Mouse (Mus musculus) MEL (cell line): ENCODE measurements around the gene Rnf213. TPM values are rescaled to one million over a fixed set of nuclear protein-coding genes. Genes with fewer than 3 reads are reported as not detected.

Source experiments
- DNase-seq: peaks from one replicate; pipeline ENCODE4 v3.0.0; 2011; ENCODE audit warnings: low read depth, low spot score
- H3K27ac ChIP-seq: 2 replicates; pipeline ENCODE4 v1.5.1; 2012; ENCODE audit warnings: low read depth, mild to moderate bottlenecking, control low read depth, low read length, moderate library complexity; ENCODE audit not compliant: control insufficient read depth
- H3K27me3 ChIP-seq, 2 experiments: fragments of 150-350 bp in 1 of 2; sonication (generic) in 1 of 2; 2 replicates each; pipeline ENCODE4 v1.6.1; 2012; ENCODE audit warnings: low read length in 2 of 2, mild to moderate bottlenecking in 2 of 2, improper control_type of control experiment in 1 of 2, moderate library complexity in 1 of 2; ENCODE audit not compliant: insufficient read depth in 2 of 2, control insufficient read depth in 1 of 2
- H3K36me3 ChIP-seq, 2 experiments: 2 replicates each; pipeline ENCODE4 v1.6.1; 2012 to 2014; ENCODE audit warnings: low read length in 2 of 2, improper control_type of control experiment in 1 of 2, inconsistent platforms in 1 of 2, mild to moderate bottlenecking in 1 of 2; ENCODE audit not compliant: insufficient read depth in 2 of 2, control insufficient read depth in 1 of 2
- H3K4me1 ChIP-seq, 2 experiments: fragments of 150-350 bp in 1 of 2; sonication (generic) in 1 of 2; 2 replicates each; pipeline ENCODE4 v1.6.1; 2012; ENCODE audit warnings: low read length in 2 of 2, improper control_type of control experiment in 1 of 2, mild to moderate bottlenecking in 1 of 2; ENCODE audit not compliant: insufficient read depth in 2 of 2, control insufficient read depth in 1 of 2
- H3K4me3 ChIP-seq, 2 experiments: fragments of 150-350 bp in 1 of 2; sonication (generic) in 1 of 2; 2 replicates each; pipeline ENCODE4 v1.5.1; 2012; ENCODE audit warnings: low read depth in 2 of 2, low read length in 2 of 2, mild to moderate bottlenecking in 2 of 2, moderate library complexity in 2 of 2, control low read depth in 1 of 2, improper control_type of control experiment in 1 of 2; ENCODE audit not compliant: control insufficient read depth in 1 of 2, insufficient read depth in 1 of 2
- H3K79me2 ChIP-seq: 2 replicates; pipeline ENCODE4 v1.6.1; 2012; ENCODE audit warnings: mild to moderate bottlenecking, low read length, moderate library complexity; ENCODE audit not compliant: control insufficient read depth, poor library complexity, insufficient read depth
- H3K9ac ChIP-seq: 2 replicates; pipeline ENCODE4 v1.6.1; 2012; ENCODE audit warnings: low read depth, mild to moderate bottlenecking, control low read depth, low read length, moderate library complexity; ENCODE audit not compliant: control insufficient read depth, poor library complexity, severe bottlenecking
- H3K9me3 ChIP-seq: fragments of 150-350 bp; sonication (generic); replicated peaks from 2 replicates; pipeline ENCODE4 v1.6.1; 2012; ENCODE audit warnings: mild to moderate bottlenecking, low read length, improper control_type of control experiment, moderate library complexity; ENCODE audit not compliant: insufficient read depth
- CHD2 ChIP-seq: IDR thresholded peaks from 2 replicates; pipeline ENCODE4 v1.6.1; 2011; ENCODE audit warnings: low read length, improper control_type of control experiment
- E2F4 ChIP-seq: IDR thresholded peaks from 2 replicates; pipeline ENCODE4 v1.6.1; 2011; ENCODE audit warnings: low read depth, low read length, improper control_type of control experiment, borderline replicate concordance
- MAFK ChIP-seq: IDR thresholded peaks from 2 replicates; pipeline ENCODE4 v1.6.1; 2011; ENCODE audit warnings: low read depth, mild to moderate bottlenecking, low read length, improper control_type of control experiment, borderline replicate concordance
- MAX ChIP-seq: IDR thresholded peaks from 2 replicates; pipeline ENCODE4 v1.6.1; 2011; ENCODE audit warnings: low read length, improper control_type of control experiment
- MXI1 ChIP-seq: IDR thresholded peaks from 2 replicates; pipeline ENCODE4 v1.6.1; 2011; ENCODE audit warnings: mild to moderate bottlenecking, low read depth, low read length, improper control_type of control experiment
- MYB ChIP-seq: IDR thresholded peaks from 2 replicates; pipeline ENCODE4 v1.6.1; 2011; ENCODE audit warnings: mild to moderate bottlenecking, low read depth, low read length, improper control_type of control experiment
- MYC ChIP-seq: IDR thresholded peaks from 2 replicates; pipeline ENCODE4 v1.6.1; 2011; ENCODE audit warnings: low read depth, mild to moderate bottlenecking, low read length, improper control_type of control experiment, moderate library complexity
- POLR2AphosphoS2 ChIP-seq: IDR thresholded peaks from 2 replicates; pipeline ENCODE4 v1.6.1; 2011; ENCODE audit warnings: low read length, improper control_type of control experiment
- POLR2AphosphoS5 ChIP-seq: IDR thresholded peaks from 2 replicates; pipeline ENCODE4 v1.6.1; 2012; ENCODE audit warnings: low read depth, borderline replicate concordance, mild to moderate bottlenecking, inconsistent platforms, low read length, moderate library complexity, mixed read lengths
- RAD21 ChIP-seq: IDR thresholded peaks from 2 replicates; pipeline ENCODE4 v1.6.1; 2011; ENCODE audit warnings: mild to moderate bottlenecking, low read depth, low read length, improper control_type of control experiment
- RCOR1 ChIP-seq: IDR thresholded peaks from 2 replicates; pipeline ENCODE4 v1.6.1; 2012; ENCODE audit warnings: low read depth, mild to moderate bottlenecking, inconsistent platforms, low read length, improper control_type of control experiment
- SIN3A ChIP-seq: IDR thresholded peaks from 2 replicates; pipeline ENCODE4 v1.6.1; 2012; ENCODE audit warnings: low read length, improper control_type of control experiment, inconsistent platforms
- SMC3 ChIP-seq: IDR thresholded peaks from 2 replicates; pipeline ENCODE4 v1.6.1; 2011; ENCODE audit warnings: low read depth, low read length, improper control_type of control experiment
- TAL1 ChIP-seq: IDR thresholded peaks from 2 replicates; pipeline ENCODE4 v1.6.1; 2012; ENCODE audit warnings: mild to moderate bottlenecking, inconsistent platforms, low read length, moderate library complexity, mixed read lengths
- TBP ChIP-seq: IDR thresholded peaks from 2 replicates; pipeline ENCODE4 v1.8.0; 2011; ENCODE audit warnings: low read depth, low read length, improper control_type of control experiment
- TCF12 ChIP-seq: IDR thresholded peaks from 2 replicates; pipeline ENCODE4 v1.6.1; 2014; ENCODE audit warnings: low read depth, mild to moderate bottlenecking, inconsistent platforms, low read length, improper control_type of control experiment, moderate library complexity
- USF1 ChIP-seq: IDR thresholded peaks from 2 replicates; pipeline ENCODE4 v1.6.1; 2014; ENCODE audit warnings: low read depth, mild to moderate bottlenecking, inconsistent platforms, low read length, improper control_type of control experiment, moderate library complexity
- ZMIZ1 ChIP-seq: IDR thresholded peaks from 2 replicates; pipeline ENCODE4 v1.6.1; 2012; ENCODE audit warnings: low read depth, mild to moderate bottlenecking, inconsistent platforms, low read length, improper control_type of control experiment, moderate library complexity
- polyA plus RNA-seq, 2 experiments: library from polyadenylated mRNA; stranded (reverse) in 1 of 2; unstranded in 1 of 2; fragments of >175 nt in 1 of 2; fragments of >200 nt in 1 of 2; gene quantifications; 2 replicates each; pipeline versions ENCODE4 v1.2.1 to v1.2.4; 2012; ENCODE audit warnings: low replicate concordance in 2 of 2, low read depth in 1 of 2; ENCODE audit not compliant: insufficient read length in 2 of 2, insufficient read depth in 1 of 2, missing spikeins in 1 of 2
- total RNA-seq: library from RNA; depleted of rRNA; stranded (reverse); fragments of 300-350 nt; gene quantifications from 2 replicates; pipeline ENCODE4 v1.2.3, GENCODE M21; 2012

Rnf213 gene
- total and polyA plus RNA-seq, 3 experiments: 10.7 to 11.6 TPM; not detected in 1

DNA sequence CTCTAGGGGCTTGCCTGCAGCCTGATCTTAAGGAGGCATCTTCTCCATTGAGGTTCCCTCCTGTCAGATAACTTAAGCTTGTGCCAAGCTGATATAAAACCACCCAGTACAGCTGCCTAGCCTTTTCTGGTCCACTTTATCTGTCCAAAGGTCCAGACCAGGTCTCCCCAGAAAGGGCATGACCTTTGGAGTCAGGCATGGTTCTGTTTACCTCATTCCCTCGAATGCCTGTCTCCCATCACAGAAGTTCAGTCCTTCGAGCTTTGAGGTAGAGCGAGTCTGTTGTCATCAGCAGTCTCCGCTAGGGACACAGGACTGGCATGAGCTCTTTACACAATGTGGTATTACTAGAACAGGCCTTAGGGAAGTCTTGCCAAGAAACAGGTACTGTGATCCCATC lies 113.5 kb downstream of the Rnf213 start:
- Histone ChIP-seq H3K9me3 (no peaks in the 10 kb centered on the region), H3K27me3 (no peaks in the 10 kb centered on the region), H3K79me2 (no peaks in the 10 kb centered on the region), H3K4me1 (no peaks in the 10 kb centered on the region), H3K9ac (no peak overlapping the region), H3K4me3 (no peak overlapping the region), H3K36me3 (no peaks in the 10 kb centered on the region), H3K27ac (no peak overlapping the region)
- no peak for TF ChIP-seq TCF12
- TF ChIP-seq RAD21: no peak
- no peak for TF ChIP-seq RCOR1
- TF ChIP-seq TAL1: no peak
- TF ChIP-seq SIN3A: no peak
- TF ChIP-seq POLR2AphosphoS2: no peak
- no peak for TF ChIP-seq MXI1
- no peak for TF ChIP-seq TBP
- no peak for TF ChIP-seq MYC
- no peak for TF ChIP-seq MYB
- TF ChIP-seq ZMIZ1: no peak
- no peak for TF ChIP-seq USF1
- no peak for TF ChIP-seq CHD2
- TF ChIP-seq SMC3: no peak
- no peak for DNase-seq

DNA sequence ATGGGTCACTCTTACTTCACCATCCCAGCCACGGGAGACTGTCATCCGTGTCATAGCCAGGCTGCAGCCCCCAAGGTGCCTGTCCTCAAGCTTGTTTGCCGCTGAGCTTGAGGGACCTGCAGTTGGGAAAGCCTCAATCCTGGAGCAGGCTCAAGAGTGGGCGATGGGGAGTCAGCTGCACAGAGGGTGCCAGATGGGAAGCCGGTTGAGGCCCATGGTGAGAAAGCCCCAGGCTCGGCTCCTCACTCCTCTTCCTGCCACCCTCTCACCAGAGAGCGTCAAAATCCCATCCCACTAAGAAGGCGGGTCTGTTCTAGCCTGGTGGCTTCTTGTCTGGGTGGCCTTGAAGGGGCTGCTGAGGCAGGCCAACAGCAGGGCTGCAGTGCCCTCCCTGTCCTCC lies 114.9 kb downstream of the Rnf213 start:
- H3K79me2 ChIP-seq: no peaks in the 10 kb centered on the region
- H3K4me1 ChIP-seq: no peaks in the 10 kb centered on the region
- no peaks in the 10 kb centered on the region for H3K9me3 ChIP-seq
- H3K36me3 ChIP-seq: no peaks in the 10 kb centered on the region
- H3K4me3 ChIP-seq: no peak overlapping the region
- no peak for DNase-seq
- no peak overlapping the region for H3K9ac ChIP-seq
- no peaks in the 10 kb centered on the region for H3K27me3 ChIP-seq
- no peak overlapping the region for H3K27ac ChIP-seq
- TF ChIP-seq TBP (no peak), POLR2AphosphoS5 (no peak), E2F4 (no peak)

DNA sequence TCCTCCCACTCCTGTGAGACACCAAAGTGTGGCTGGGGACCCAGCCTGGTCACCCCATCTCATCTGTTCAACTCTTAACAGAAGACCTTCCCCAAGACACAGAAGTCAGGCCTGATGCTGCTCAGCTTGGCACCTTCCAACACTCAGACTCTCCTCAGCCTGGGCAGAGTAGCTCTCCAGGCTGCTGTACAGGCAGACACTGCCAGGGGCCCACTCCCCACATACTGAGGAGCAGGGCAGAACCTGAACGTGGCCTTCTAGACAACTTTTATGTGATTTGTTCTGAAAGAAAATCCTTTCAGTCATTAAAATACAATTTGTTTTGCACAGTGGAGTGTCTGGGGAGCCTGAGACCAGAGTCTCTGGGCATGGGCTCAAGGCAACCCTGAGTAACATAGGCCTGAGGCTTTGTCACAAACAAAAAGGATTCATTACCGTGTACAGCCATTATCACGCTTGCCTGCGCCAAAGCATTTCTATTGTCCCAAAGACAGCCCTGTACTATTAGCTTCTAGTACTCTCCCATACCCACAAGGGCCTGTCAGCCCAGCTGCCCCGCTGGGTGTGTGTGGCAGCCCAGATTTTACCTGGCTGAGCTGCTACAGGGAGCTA lies 116.4 kb downstream of the Rnf213 start:
- TF ChIP-seq MAFK: no peak
- TF ChIP-seq MAX: no peak
- no peak for TF ChIP-seq TAL1
- TF ChIP-seq POLR2AphosphoS2: peak; percentile 59; the same call in 1 of the 2 replicates
- TF ChIP-seq, all 39 proteins: peak for 1
- H3K36me3 ChIP-seq: no peaks in the 10 kb centered on the region
- no peaks in the 10 kb centered on the region for H3K9me3 ChIP-seq
- no peaks in the 10 kb centered on the region for H3K27me3 ChIP-seq
- no peak for DNase-seq
- H3K4me1 ChIP-seq: no peaks in the 10 kb centered on the region
- H3K79me2 ChIP-seq: no peaks in the 10 kb centered on the region
- no peak overlapping the region for H3K4me3 ChIP-seq
- no peak overlapping the region for H3K9ac ChIP-seq
- no peak overlapping the region for H3K27ac ChIP-seq
